Mouse (Mus musculus): Measurements from ENCODE around the gene Ptcd3.
A peak's percentile ranks its signal among the peaks of the same experiment; 100 is the strongest.
"Not testable (repeated sequence)": the region's sequence is repeated elsewhere in the genome, so short reads cannot be mapped to it uniquely, and the experiment has no call there.

The Ptcd3 gene

DNA sequence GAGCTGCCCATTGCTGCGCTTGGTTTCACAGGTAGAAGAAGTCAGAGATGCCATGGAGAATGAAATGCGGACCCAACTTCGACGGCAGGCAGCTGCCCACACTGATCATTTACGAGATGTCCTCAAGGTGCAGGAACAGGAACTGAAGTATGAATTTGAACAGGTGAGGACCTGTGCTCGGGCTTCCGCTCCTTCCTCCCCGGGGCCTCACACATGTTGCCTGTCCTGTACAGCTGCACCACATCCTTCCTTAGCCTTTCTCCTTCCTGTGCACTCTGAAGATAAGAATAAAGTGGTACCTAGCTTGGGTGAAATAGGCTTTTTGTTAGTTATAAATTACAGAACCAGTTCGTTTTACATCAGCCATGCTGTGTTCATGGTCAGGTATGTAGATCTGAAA lies 37.2 kb downstream of the Ptcd3 start:
- no peak for DNase-seq (ENCODE audit: low spot score in 2 of 2)

DNA sequence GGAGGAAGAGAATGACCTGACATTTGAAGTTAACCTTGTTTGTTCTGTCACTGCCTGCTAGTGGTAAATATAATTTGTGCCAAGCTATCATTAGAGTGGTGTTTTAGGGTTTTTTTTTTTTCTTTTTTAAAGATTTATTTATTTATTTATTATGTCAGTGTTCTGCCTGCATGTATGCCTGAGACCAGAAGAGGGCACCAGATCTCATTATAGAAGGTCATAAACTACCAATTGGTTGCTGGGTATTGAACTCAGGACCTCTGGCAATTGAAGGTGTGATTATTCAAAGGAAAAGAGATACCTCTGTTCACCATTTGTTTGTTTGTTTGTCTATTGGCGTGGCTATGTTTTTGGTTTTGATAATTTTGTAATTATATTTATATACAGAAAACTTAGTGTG lies 39.7 kb downstream of the Ptcd3 start:
- DNase-seq (ENCODE audit: low spot score in 2 of 2): no peak

DNA sequence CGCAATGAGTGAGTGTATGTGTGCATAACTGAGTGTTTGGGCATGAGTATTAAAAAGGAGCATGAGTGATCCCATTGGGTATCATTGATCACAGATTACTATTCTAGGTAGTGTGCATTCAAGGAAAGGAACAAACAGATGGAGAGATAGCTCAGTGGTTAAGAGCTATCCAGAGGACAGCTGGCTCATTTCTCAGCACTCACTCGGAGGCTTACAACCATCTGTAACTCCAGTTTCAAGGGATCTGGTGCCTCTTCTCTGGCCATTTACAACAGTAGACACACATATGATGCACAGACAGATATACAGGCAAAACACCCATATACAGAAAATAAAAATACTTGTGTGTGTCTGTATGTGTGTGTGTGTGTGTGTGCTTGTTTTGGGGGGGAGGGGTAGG lies 40.8 kb downstream of the Ptcd3 start:
- DNase-seq (ENCODE audit: low spot score in 2 of 2): no peak

DNA sequence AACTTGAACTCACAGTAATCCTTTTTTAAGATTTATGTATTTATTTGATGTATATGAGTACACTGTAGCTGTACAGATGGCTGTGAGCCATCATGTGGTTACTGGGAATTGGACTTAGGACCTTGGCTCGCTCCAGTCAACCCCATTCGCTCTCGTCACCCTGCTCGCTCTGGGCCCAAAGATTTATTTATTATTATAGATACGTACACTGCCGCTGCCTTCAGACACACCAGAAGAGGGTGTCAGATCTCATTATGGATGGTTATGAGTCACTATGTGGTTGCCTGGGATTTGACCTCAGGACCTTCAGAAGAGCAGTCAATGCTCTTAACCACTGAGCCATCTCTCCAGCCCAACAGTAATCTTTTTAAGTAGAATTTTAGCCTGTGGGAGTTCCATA lies 61.6 kb downstream of the Ptcd3 start:
- DNase-seq (ENCODE audit: low spot score in 2 of 2): not testable (repeated sequence)

DNA sequence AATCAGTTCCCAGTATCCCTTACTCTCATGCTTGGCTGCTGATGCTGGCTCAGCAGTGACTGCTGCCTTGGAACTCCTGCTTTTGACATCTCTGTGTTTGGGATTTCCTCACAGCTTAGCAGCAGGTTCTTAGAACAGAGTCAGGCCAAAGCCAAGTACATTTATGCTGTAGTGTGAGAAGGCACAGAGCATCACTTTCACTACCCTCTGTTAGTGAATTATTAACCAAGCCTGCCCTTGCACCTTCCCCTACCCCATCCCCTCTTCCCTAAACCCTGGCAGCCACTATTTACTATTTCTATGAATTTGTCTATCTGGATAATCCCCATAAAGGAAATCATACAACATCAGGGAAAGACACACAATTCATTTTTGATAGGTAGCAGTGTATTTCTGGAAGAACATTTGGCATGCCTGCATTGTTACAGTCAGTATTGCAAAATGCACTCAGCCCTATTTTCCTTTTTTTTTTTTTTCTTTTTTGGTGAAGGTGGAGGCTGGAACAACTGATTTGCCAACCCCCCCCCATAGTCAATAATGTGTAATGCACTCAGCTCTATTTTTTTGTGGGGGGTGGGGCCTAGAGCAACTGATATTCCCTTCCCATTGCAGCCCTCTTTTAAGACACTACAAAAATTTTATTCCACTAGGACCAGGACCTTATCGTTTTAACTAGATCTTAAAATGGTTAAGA lies 67.8 kb downstream of the Ptcd3 start:
- no peak for DNase-seq (ENCODE audit: low spot score in 2 of 2)

DNA sequence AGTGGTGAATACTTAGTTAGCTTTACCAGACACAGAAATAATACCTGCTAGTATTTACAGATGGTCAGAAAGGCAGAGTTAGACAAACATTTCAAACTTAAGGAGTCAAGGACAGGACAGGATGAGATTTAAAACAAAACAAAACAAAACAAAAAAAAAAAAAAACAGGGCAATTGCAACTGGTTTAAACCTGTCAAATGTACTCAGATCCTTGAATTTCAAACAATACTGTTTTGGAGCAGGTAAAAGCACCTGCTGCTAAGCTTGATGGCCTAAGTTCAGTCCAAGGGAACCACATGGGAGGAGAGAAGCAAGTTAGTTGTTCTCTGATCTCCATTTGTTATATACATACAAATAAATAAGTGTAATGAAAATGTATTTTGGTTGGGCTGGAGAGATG lies 68.7 kb downstream of the Ptcd3 start:
- no peak for DNase-seq (ENCODE audit: low spot score in 2 of 2)

DNA sequence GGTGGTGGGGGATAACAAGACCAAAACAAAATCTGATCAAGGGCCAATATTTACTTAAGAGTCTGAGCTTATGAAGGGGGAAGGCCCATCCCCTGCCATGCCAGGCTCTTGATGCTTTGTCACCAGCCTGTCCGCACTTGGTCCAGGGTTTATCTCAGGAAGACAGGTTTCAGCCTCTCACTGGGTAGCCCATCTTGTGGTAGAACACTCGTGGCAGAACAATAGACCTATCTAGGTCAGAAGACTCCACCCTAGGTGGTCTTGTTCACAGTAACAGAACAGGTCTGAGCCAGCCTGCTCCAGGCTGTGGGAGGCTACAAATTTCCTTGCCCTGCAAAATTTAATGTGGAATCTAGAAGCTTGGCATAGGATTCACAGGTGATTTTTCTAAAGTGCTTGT lies 71.7 kb downstream of the Ptcd3 start:
- DNase-seq (ENCODE audit: low spot score in 2 of 2): no peak

DNA sequence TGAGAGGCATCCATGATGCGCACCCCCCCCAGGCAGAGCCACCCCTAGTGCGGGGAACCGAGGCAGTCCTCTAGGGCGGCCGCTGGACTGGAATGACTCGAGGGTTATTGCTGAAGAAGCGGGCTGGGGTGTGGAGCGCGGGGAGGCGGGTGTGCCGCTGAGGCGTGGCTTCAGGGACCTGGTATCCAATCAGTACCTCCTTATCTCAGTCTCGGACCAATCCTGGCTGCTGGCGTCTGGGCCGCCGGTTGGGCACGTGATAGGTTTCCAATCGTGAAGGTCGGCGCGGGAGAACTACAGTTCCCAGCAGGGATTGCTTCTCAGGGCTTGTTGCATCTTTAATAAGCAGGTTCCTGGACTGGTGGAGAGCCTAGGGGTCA lies 77.0 kb downstream of the Ptcd3 start:
- DNase-seq (ENCODE audit: low spot score in 2 of 2): peak; percentile 92 to 95

DNA sequence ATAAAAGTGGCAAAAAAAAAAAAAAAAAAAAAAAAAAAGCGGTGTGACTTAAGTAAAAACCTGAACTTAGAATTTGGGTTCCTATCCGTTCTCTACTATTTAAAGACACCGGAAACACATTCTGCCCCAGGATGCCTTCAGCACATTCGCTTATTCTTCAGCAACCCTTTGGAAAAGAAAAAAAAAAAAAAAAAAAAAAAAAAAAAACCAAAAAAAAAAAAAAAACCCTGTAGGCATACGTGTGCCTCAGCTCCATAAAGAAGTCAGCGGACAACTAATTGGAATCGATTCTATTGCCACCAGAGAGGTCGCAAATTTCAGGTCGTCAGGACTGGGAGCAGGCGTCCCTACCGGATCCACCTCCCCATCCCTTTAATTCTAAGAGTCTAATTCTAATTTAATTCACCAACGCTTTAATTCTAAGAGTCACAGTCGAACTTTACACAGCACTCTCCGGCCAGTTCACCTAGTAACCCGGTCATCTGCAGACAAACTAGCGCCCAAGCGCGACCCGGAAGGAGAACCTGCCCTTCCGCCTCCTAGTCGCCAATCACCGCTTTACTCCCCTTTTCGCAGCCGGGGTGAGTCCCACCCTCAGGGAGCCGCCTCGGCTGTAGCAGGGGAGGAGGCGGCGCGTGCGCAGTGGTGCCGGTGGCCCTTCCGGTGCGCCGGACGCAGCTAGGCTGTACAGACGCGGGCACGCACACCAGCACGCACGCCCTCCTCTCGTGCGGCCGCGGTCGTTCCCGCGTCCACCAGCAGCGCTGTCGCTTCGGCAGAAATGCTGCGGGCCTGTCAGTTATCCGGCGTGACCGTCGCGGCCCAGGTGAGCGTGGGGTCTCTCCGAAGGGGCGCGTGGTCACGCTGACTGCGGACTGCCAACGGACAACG lies 77.6 kb downstream of the Ptcd3 start, which contains the start of gene Immt:
Immt (plus strand) TSS at position 642 of the 891 bp plus-strand sequence.
- DNase-seq (ENCODE audit: low spot score in 2 of 2): peak; percentile 98
